Mouse (Mus musculus): ENCODE data around the gene Lyst.

Lyst gene

GRCm38 (mm10) chr13:13574258-13574870 lies 15.8 kb upstream of the Lyst start:
- peak; percentile 30 for DNase-seq

- DNase-seq: no peak
Observed at GRCm38 (mm10) chr13:13575106-13575505, 15.1 kb upstream of the Lyst start.

DNA sequence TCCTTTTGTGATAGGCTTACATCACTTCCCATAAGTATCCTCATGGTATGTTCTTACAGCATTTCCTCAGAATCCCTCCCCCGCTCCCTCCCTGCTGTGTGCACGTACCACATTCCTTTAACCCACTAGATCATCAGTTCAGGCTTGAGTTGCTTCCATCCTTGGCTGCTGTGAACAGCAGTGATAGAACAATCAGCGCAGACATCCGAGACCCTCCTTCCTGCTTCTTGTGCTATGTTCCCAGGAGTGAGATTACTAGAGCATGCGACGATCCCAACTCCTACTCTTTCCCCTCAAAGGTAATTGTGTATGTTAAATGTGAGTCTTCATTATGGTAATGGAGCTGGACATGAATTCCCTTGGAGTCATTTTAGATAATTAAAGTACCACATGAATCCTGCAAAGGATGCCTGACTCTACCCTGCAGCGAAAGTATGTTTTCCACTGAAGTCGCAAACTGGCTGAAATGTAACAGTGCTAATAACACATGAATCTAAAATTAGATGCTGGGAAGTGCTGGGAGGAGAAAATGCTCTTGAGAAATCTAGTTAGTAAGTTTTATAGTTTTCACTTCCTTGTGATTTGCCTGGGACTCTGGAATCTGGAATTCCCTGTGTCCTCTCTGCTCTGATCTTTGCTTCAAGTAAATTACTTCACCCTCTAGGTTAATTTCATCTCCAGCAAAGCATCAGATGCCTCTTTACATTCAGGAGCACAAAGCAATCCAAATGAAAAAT lies 13.6 kb upstream of the Lyst start:
- no peak for DNase-seq

DNA sequence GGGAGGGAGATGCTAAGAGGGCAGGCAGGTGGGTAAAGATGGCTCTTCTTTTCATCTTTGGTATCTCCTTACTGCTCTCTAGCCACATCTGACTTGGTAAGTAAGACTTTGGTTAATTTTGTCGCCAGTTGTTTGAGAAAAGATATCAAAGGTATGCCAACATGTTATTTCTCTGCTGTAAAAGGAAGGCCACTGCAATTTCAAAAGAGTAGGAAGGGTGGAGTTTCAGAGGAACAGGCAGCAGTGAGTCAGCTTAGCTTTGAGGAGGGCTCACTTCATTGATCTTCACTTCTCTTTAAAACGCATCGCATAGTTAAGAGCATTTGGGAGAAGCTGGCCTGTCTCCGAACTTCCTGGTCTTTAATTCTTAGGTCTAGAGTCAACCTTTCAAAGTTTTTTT lies 8.2 kb upstream of the Lyst start:
- no peak for DNase-seq

DNA sequence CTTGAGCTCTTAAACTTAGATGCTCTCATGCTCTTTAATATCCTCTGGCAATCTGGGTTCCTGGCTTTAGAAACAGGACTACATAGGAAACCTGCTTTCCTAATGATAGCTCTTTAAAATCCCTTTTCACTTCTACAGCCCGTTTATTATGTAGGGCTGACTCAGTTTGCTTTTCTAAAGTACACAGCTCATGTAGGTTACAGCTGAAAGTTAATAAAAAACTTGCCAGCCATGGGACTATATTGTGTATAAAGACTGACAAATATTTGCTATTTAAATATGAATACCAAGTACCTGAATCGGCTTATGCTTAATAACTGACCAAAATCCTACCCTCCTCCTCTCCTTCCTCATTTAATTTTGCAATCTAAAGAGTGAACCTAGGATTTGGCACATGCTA lies 6.7 kb upstream of the Lyst start:
- no peak for DNase-seq

DNA sequence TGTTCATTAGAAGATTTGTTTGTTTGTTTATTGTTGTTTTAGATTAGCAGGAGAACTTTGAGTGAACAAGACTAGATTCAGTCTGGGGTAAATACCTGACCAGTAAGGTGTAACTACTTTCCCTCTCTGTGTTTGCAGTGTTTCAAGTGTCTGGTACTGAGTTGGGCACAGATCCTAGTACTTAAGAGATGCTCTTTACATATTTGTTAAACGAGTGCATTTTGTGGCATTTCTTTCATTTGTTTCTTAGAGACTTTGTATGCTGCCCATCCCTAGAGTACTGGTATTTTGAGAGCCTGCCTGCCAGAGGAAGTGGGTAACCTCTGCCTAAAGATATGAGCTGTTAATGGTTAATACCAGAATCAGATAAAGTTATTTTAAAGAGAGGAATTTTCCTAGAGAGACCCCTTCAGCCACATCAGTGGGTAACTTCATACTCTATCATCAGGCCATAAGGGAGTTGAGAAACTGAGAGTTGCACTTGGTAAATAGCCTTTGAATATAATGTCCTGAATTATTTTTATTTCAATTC lies 2.5 kb upstream of the Lyst start:
- DNase-seq: no peak

DNA sequence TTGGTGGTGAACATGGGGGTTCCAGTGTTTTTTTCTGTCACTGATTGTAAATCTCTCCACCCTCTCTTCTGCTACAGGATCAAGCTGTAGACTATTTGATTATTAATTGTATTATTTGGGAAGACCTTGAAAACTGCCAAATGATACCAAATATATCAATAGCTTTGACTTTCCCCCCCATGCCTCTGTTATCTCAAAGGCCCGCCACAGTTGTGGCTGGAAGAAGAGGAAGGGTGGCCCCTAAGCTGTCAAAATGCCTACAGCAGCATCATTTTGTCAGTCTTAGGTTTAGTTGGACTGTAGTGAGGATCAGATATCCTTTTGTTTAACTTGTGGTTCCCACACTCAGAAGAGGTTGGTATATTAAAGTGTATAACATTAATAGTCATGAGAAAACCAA lies 1.7 kb upstream of the Lyst start:
- no peak for DNase-seq

- DNase-seq: no peak
Observed at GRCm38 (mm10) chr13:13589032-13589431, 1.2 kb upstream of the Lyst start.

DNA sequence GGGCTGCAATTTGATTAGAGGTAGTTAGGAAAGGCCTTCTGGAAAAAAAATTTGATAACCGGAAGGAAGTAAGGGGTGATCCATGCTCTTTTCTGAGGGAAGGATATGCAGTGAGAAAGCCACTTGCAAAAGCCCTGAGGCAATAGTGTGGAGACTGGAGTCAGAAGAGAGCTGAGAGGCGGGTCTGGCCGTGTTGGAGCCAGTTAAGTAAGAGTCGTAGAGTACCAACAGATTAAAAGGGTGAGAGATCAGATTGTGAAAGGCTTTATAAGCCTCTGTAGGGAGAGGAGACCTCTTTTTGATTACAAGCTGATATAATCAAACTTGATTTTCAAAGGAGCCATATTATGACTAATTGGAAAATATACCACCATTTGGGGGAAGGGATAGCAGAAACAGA lies 1.7 kb downstream of the Lyst start:
- DNase-seq: no peak

- no peak for DNase-seq
Observed at GRCm38 (mm10) chr13:13596424-13597044, 6.3 kb downstream of the Lyst start.

GRCm38 (mm10) chr13:13597896-13598295 lies 7.7 kb downstream of the Lyst start:
- no peak for DNase-seq

DNA sequence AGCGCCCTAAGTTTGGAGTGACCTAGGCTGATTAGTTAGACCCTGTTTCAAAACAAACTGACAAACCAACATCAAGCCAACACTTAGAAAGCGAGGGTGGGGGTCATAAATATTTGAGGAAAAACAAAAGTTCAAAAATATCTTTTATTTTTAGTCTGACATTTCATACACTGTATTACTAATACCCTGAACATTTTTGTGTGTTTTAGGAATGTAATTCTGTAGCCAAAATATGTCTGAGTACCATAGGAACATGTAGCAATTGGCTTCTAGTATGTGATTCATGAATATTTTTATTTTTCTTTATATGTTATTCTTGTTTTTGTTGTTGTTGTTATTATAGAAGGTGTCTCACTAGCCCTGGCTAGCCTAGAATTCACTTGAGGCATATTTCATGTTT lies 11.2 kb downstream of the Lyst start:
- DNase-seq: no peak

DNA sequence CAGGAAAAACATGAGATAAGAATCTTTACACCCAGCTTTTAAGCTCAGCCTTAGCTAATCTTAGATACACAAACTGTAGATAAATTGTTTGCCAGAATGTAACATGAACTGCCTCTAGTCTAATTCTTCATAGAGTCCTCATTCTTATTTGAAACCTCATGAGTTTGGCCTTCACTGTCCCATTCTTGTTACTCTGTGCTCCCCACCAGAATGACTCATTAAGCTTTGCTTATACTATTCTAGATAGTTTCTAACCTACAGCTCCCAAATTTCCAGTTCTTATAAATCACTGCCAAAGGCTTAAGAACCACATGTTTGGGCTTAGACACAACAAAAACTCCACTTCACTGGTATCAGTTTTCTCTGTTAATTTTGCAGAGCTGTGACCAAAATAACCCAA lies 16.0 kb downstream of the Lyst start:
- no peak for DNase-seq

- DNase-seq: no peak
Observed at GRCm38 (mm10) chr13:13608311-13608710, 18.1 kb downstream of the Lyst start.

GRCm38 (mm10) chr13:13609655-13610054 lies 19.5 kb downstream of the Lyst start:
- no peak for DNase-seq

- DNase-seq: no peak
Observed at GRCm38 (mm10) chr13:13612882-13613281, 22.7 kb downstream of the Lyst start.

- no peak for DNase-seq
Observed at GRCm38 (mm10) chr13:13614235-13614634, 24.0 kb downstream of the Lyst start.

- no peak for DNase-seq
Observed at GRCm38 (mm10) chr13:13621456-13621855, 31.3 kb downstream of the Lyst start.

DNA sequence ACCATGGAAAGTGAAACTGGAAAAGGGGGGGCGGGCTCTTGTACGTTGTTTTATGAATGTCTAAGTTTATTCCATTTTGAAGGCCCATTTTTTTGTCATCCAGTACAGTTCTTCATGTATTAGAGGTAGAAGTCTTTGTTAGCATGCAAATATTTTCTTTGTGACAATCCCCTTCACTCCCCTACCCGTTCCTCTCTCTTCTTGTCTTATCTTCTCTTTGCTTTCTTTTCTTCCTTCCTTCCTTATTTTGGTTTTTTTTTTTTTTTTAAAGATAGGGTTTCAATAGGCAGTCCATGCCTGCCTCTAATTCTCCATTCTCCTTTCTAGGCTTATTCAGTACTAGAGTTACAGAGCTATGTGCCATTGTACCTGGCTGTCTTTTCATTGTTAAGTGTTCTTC lies 32.4 kb downstream of the Lyst start:
- no peak for DNase-seq

DNA sequence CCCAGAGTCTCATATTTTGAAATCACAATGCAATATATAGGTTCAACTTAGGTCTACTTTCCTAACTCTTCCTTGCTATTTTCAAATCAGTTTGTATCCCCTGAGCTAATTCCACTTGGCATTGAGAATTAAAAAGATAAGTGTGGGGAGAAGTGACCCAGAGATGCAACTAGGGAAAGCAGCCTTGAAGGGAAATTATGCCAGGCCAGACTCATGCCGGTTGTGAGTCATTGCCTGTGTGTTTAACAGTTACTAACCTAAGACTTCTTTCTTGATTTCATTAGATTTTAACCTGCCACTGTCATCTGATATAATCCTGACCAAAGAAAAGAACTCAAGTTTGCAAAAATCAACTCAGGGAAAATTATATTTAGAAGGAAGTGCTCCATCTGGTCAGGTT lies 43.5 kb downstream of the Lyst start:
- DNase-seq: no peak

- DNase-seq: no peak
Observed at GRCm38 (mm10) chr13:13634706-13635105, 44.5 kb downstream of the Lyst start.

DNA sequence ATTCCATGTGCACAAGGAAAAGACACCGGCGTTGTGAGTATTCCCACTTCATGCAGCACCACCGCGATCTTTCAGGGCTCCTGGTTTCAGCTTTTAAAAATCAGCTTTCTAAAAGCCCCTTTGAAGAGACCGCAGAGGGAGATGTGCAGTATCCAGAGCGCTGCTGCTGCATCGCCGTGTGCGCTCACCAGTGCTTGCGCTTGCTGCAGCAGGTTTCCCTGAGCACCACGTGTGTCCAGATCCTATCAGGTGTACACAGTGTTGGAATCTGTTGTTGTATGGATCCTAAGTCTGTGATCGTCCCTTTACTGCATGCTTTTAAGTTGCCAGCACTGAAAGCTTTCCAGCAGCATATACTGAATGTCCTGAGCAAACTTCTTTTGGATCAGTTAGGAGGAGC lies 45.0 kb downstream of the Lyst start:
- DNase-seq: no peak

- no peak for DNase-seq
Observed at GRCm38 (mm10) chr13:13637577-13637976, 47.4 kb downstream of the Lyst start.

- no peak for DNase-seq
Observed at GRCm38 (mm10) chr13:13637981-13638380, 47.8 kb downstream of the Lyst start.

All from right cerebral cortex, postnatal 14 days (tissue).